Mouse (Mus musculus): ENCODE results near the gene Rad9b.

The Rad9b gene

DNA sequence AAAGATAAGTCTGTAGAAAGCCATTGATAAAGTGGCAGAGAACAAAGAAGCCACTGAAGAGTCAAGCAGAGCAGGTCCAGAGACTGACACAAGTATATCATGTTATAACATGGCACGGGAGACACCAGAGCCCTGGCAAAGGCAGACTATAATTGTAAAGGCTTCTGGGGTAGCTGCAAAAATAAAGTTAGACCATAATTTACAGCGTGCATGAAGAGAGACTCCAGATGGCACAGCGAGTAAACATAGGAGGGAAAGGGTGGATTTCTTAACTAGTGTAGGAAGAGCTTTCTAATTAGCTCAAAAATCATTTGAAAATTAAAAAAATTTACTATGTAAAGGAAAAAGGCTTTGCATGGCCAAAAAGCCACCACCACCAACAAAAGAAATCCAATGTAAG lies 26.8 kb downstream of the Rad9b start:
- ChIA-PET POLR2A (interaction anchor here in 3 of 4 experiments (0.9 to 3.1 kb wide), 11 partner anchors 9 to 366 kb away, joined by 3 to 12 read pairs (median 4); partner anchors contain the start of genes Rad9b (in 1 of the 3) and Vps29 (in 1 of the 3)), CTCF (interaction anchor here in 1 of 4 experiments (1.5 kb wide), 1 partner anchor 16 kb away, joined by 4 read pairs; no protein-coding TSS in a partner anchor)

DNA sequence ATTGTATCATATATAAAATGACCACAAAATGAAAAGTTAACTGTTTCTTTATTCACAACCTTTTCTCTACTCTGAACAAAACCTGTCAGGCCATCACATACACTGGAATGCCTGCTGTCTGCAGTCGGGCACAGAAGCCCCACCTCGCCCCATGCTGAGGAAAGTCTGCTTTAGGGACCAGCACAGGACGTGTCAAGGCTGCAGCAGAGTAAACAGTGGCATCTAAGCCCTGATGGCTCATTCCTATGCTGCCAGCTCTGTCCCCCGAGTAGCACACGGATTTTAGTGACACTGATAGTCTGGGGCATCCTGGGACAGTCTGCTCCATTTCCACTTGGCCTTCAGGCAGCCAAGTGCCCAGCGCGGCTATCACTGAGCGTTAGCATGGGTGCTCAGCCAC lies 28.6 kb downstream of the Rad9b start:
- ChIA-PET POLR2A (interaction anchor here in 3 of 4 experiments (0.8 to 2.4 kb wide), 19 partner anchors 11 to 85 kb away, joined by 3 to 9 read pairs (median 4); partner anchors contain the start of genes Rad9b (in 1 of the 3), Tctn1 (in 1 of the 3) and Vps29 (in 1 of the 3)), CTCF (interaction anchor here in 3 of 4 experiments (0.6 to 3.6 kb wide), 9 partner anchors 12 to 194 kb away, joined by 3 to 13 read pairs (median 4); no protein-coding TSS in a partner anchor)

- POLR2A ChIA-PET, result interaction anchor here in 3 of 4 experiments (0.7 to 2.3 kb wide), 24 partner anchors 10 to 149 kb away, joined by 3 to 9 read pairs (median 4); partner anchors contain the start of genes Fam216a (in 1 of the 3), Rad9b (in 1 of the 3), Tctn1 (in 1 of the 3) and Vps29 (in 1 of the 3)
- CTCF ChIA-PET, result interaction anchor here in 3 of 4 experiments (0.6 to 3.6 kb wide), 15 partner anchors 12 to 294 kb away, joined by 3 to 13 read pairs (median 4); partner anchors contain the start of gene Tctn1 (in 1 of the 3)
These were observed 29.2 kb downstream of the Rad9b start for GRCm38 (mm10) chr5:122324608-122325431.

DNA sequence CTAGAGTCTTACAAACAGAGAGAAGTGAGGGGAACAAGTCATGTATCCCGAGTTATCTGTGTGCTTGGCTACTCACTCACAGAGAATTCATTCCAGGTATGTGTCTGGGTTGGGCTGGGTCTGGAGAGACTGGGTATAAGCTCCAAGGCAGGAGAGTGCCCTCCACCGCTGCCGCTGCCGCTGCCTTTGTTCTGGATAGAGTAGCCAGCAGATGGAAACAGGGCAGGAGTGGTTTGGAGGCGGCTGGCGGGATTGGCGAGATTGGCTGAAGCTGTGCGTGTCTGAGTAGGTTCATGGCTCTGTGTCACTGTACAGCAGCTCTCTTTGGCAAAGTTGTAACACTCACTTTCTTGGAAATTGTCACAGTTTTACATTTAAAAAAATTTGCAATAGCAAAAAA lies 30.5 kb downstream of the Rad9b start:
- POLR2A ChIA-PET, result interaction anchor here in 2 of 4 experiments (0.6 to 2.3 kb wide), 10 partner anchors 11 to 787 kb away, joined by 3 to 13 read pairs (median 3); partner anchors contain the start of gene Fam216a (in 1 of the 2)
- CTCF ChIA-PET, result interaction anchor here in 3 of 4 experiments (0.6 to 3.6 kb wide), 12 partner anchors 10 to 506 kb away, joined by 3 to 13 read pairs (median 5); partner anchors contain the start of gene Tctn1 (in 1 of the 3)

GRCm38 (mm10) chr5:122320205-122320781 lies 33.7 kb downstream of the Rad9b start:
- POLR2A ChIA-PET, result interaction anchor here in 3 of 4 experiments (0.5 to 3.7 kb wide), 20 partner anchors 8 to 713 kb away, joined by 3 to 36 read pairs (median 4); partner anchors contain the start of genes Rad9b (in 1 of the 3), Tctn1 (in 1 of the 3) and Vps29 (in 1 of the 3)
- CTCF ChIA-PET, result interaction anchor here in 3 of 4 experiments (0.5 to 2.6 kb wide), 6 partner anchors 9 to 143 kb away, joined by 4 to 25 read pairs (median 6); partner anchors contain the start of gene Tctn1 (in 1 of the 3)

GRCm38 (mm10) chr5:122319474-122320204 lies 34.4 kb downstream of the Rad9b start:
- ChIA-PET POLR2A (interaction anchor here in 3 of 4 experiments (0.5 to 3.7 kb wide), 32 partner anchors 9 to 714 kb away, joined by 3 to 36 read pairs (median 4); partner anchors contain the start of genes Tctn1 (in 2 of the 3), Rad9b (in 1 of the 3) and Vps29 (in 1 of the 3)), CTCF (interaction anchor here (0.5 to 2.6 kb wide), 17 partner anchors 8 to 425 kb away, joined by 3 to 25 read pairs (median 4); partner anchors contain the start of gene Tctn1 (in 1 of the 4))

DNA sequence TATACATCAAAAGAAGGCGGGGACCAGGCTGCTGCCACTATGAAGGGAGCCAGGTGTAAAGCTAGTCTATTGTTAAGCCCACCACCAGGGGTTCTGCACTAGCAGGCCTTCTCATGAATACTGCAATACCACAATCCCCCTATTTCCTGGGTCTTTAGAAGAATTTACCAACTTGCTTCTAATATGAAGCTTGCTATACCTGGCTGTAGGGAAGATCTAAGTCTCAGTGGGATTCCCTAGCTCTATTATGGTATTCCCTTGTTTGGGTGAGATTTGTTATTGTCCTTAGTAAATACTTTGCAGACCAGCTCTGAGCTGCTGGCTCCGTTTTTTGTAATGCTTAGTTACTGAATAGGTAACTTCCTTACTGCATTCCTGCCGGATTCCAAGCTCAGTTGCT lies 35.1 kb downstream of the Rad9b start:
- ChIA-PET CTCF (interaction anchor here (0.6 to 2.6 kb wide), 21 partner anchors 10 to 933 kb away, joined by 3 to 25 read pairs (median 4); partner anchors contain the start of gene Tctn1 (in 1 of the 4)), POLR2A (interaction anchor here in 3 of 4 experiments (0.7 to 3.7 kb wide), 25 partner anchors 8 to 203 kb away, joined by 3 to 36 read pairs (median 4); partner anchors contain the start of gene Tctn1 (in 1 of the 3))

GRCm38 (mm10) chr5:122318100-122318499 lies 35.9 kb downstream of the Rad9b start:
- POLR2A ChIA-PET, result interaction anchor here in 3 of 4 experiments (1.1 to 3.7 kb wide), 16 partner anchors 8 to 202 kb away, joined by 3 to 36 read pairs (median 4); partner anchors contain the start of gene Tctn1 (in 1 of the 3)

GRCm38 (mm10) chr5:122317329-122318045 lies 36.5 kb downstream of the Rad9b start:
- ChIA-PET CTCF (interaction anchor here in 2 of 4 experiments (0.9 to 1.9 kb wide), 8 partner anchors 10 to 189 kb away, joined by 3 to 8 read pairs (median 4); partner anchors contain the start of gene Tctn1 (in 1 of the 2)), POLR2A (interaction anchor here (1.1 to 3.7 kb wide), 14 partner anchors 8 to 181 kb away, joined by 3 to 36 read pairs (median 4); partner anchors contain the start of gene Tctn1 (in 1 of the 4))

More at GRCm38 (mm10) chr5:122318100-122318499, 35.9 kb downstream of the Rad9b start:
- CTCF ChIA-PET, result interaction anchor here (0.5 to 2.6 kb wide), 15 partner anchors 11 to 942 kb away, joined by 3 to 25 read pairs (median 4); partner anchors contain the start of gene Tctn1 (in 1 of the 4)

- ChIA-PET CTCF (interaction anchor here in 1 of 4 experiments (1.0 to 1.3 kb wide), 2 partner anchors 15 to 51 kb away, joined by 3 read pairs; partner anchors contain the start of gene Tctn1), POLR2A (interaction anchor here in 3 of 4 experiments (0.5 to 3.0 kb wide), 12 partner anchors 9 to 82 kb away, joined by 3 to 9 read pairs (median 4); partner anchors contain the start of genes Rad9b (in 1 of the 3) and Vps29 (in 1 of the 3))
These were observed 38.9 kb downstream of the Rad9b start for GRCm38 (mm10) chr5:122314966-122315667.

DNA sequence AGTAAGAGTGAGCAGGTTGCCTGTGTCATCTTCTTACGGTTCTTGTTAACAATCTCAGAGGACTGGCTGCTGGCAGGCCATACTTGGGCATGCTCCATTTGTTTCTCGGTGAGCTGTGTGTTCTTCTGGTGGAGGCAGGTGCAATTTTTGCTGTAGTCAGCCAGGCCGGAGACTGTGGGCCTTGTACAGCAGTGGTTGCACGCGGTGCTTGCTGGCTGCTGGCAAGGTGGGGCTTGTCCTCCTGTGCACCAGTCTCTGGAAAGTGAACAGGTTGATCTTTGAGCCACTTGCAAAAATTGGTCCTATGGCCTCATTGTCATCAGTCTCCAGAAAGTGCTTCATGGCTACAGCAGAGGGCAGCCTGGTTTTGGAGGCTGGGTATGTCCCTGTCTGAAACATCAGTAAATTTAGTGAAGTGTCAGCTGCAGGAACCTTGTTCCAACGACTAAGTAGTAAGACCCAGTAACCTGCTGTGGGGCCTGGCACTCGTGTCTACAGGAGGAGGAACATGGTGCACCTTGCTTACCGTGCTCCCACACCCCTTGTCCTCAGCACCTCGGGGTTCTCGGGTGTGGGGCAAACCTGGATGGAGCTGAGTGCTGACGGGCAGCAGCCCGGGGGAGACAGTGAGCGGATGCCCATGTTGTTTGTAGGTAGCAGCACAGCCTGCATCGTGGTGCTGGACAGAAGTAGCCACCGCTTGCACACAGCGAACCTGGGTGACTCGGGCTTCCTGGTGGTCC lies 40.9 kb downstream of the Rad9b start:
- CTCF ChIA-PET, result interaction anchor here in 3 of 4 experiments (0.7 to 1.5 kb wide), 6 partner anchors 11 to 184 kb away, joined by 3 to 4 read pairs (median 3); partner anchors contain the start of gene Tctn1 (in 1 of the 3)
- POLR2A ChIA-PET, result interaction anchor here in 3 of 4 experiments (0.6 to 1.7 kb wide), 8 partner anchors 9 to 105 kb away, joined by 3 to 13 read pairs (median 3); no protein-coding TSS in a partner anchor

GRCm38 (mm10) chr5:122312346-122312745 lies 41.7 kb downstream of the Rad9b start:
- ChIA-PET CTCF (interaction anchor here in 3 of 4 experiments (0.6 to 1.5 kb wide), 4 partner anchors 47 to 183 kb away, joined by 3 to 4 read pairs (median 4); partner anchors contain the start of gene Tctn1 (in 1 of the 3)), POLR2A (interaction anchor here in 3 of 4 experiments (0.5 to 1.7 kb wide), 11 partner anchors 11 to 203 kb away, joined by 3 to 13 read pairs (median 4); partner anchors contain the start of gene Tctn1 (in 2 of the 3))

DNA sequence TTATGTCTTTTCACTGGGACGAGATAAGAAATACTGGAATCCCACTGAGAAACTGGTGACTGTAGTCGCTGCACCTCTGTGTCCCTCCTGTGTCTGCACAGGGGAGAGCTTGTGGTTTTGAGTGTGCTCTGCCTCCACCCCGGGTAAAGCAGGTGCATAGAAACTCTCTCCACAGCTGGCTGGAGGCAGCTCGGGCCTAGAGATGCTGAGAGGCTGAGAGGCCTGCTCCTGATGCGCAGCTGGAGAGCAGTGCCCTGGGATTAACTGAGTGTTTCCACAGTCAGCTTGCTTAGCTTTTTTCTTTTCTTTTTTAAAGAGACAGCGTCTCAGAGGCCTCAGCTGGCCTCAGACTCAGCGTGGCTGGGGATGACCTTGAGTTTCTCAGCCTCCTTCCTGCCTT lies 42.3 kb downstream of the Rad9b start:
- ChIA-PET POLR2A (interaction anchor here in 3 of 4 experiments (0.6 to 1.7 kb wide), 11 partner anchors 7 to 1751 kb away, joined by 3 to 13 read pairs (median 4); partner anchors contain the start of gene Tctn1 (in 2 of the 3)), CTCF (interaction anchor here in 3 of 4 experiments (0.5 to 1.2 kb wide), 7 partner anchors 8 to 554 kb away, joined by 3 to 4 read pairs (median 3); no protein-coding TSS in a partner anchor)

DNA sequence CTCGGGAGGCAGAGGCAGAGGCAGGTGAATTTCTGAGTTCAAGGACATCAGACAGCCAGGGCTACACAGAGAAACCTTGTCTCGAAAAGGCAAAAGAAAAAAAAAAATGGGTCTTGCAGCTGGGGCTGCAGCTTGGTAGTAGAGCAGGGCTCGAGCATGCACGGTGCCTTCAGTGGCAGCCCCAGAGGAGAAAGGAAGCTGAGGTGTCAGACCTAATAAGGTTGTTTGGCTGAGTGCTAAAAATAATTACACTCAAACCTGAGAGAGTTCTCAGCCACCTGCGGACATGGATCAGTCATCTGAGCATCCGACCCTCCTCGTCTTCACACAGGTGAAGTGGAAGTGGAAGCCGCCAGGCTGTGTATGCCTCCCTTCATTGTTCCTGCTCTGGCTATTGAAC lies 43.3 kb downstream of the Rad9b start:
- CTCF ChIA-PET, result no interaction called here

More for the DNA sequence above, 43.3 kb downstream of the Rad9b start:
- POLR2A ChIA-PET, result interaction anchor here in 2 of 4 experiments (0.6 to 1.4 kb wide), 4 partner anchors 8 to 17 kb away, joined by 4 to 7 read pairs (median 4); no protein-coding TSS in a partner anchor

Data from embryonic stem cell, embryonic (primary cell).